Mouse (Mus musculus): ENCODE data around the gene Cdc42bpg. TPM values are rescaled to one million over a fixed set of nuclear protein-coding genes. Genes with fewer than 3 reads are reported as not detected.

Cdc42bpg gene
- total and polyA plus RNA-seq, 2 experiments: 3.1 to 7.3 TPM

GRCm38 (mm10) chr19:6346661-6347060, 40.4 kb downstream of the Cdc42bpg start:
- no peaks in the 10 kb centered on the region for H3K27me3 ChIP-seq (ENCODE audit: control insufficient read depth, insufficient read depth, low read length)
- no peak overlapping the region for H3K9ac ChIP-seq (ENCODE audit: low read depth, low read length)
- H3K27ac ChIP-seq (replicated peaks; ENCODE audit: insufficient read depth, low read depth, low read length): no peak overlapping the region
- DNase-seq (ENCODE audit: extremely low read depth, low read depth, low spot score): no peak
- TF ChIP-seq POLR2A (IDR thresholded peaks at IDR 0.05; ENCODE audit: extremely low read depth, insufficient read depth, low read length) (no peak), CTCF (IDR thresholded peaks at IDR 0.05; ENCODE audit: low read depth, low read length) (no peak)
- no peaks in the 10 kb centered on the region for H3K79me2 ChIP-seq (ENCODE audit: control insufficient read depth, insufficient read depth, low read length)
- 79% methylated on average over 10 of the region's 10 CpGs for WGBS
- H3K36me3 ChIP-seq (ENCODE audit: control insufficient read depth, insufficient read depth, low read length): no peaks in the 10 kb centered on the region
- no peak overlapping the region for H3K4me3 ChIP-seq (ENCODE audit: insufficient read depth, low read depth, low read length)
- peaks cover 1% of the 10 kb centered on the region; the same call in 1 of the 2 replicates for H3K4me1 ChIP-seq (ENCODE audit: control insufficient read depth, insufficient read depth, low read length)

- DNase-seq (ENCODE audit: extremely low read depth, low read depth, low spot score): no peak
- H3K4me1 ChIP-seq (ENCODE audit: control insufficient read depth, insufficient read depth, low read length): no peaks in the 10 kb centered on the region
- no peak overlapping the region for H3K9ac ChIP-seq (ENCODE audit: low read depth, low read length)
Observed at GRCm38 (mm10) chr19:6347615-6348014, 41.4 kb downstream of the Cdc42bpg start.

GRCm38 (mm10) chr19:6348717-6349116, 42.5 kb downstream of the Cdc42bpg start:
- H3K36me3 ChIP-seq (ENCODE audit: control insufficient read depth, insufficient read depth, low read length): no peaks in the 10 kb centered on the region
- no peak for TF ChIP-seq POLR2A (IDR thresholded peaks at IDR 0.05; ENCODE audit: extremely low read depth, insufficient read depth, low read length)
- no peak for TF ChIP-seq CTCF (IDR thresholded peaks at IDR 0.05; ENCODE audit: low read depth, low read length)
- no peak overlapping the region for H3K9ac ChIP-seq (ENCODE audit: low read depth, low read length)
- H3K27me3 ChIP-seq (ENCODE audit: control insufficient read depth, insufficient read depth, low read length): no peaks in the 10 kb centered on the region
- H3K27ac ChIP-seq (replicated peaks; ENCODE audit: insufficient read depth, low read depth, low read length): 0 out of 2 replicates have a peak overlapping the region, but pooled peaks have one; percentile 2
- no peaks in the 10 kb centered on the region for H3K79me2 ChIP-seq (ENCODE audit: control insufficient read depth, insufficient read depth, low read length)
- DNase-seq (ENCODE audit: extremely low read depth, low read depth, low spot score): no peak
- WGBS: 80% methylated on average over 9 of the region's 9 CpGs
- H3K4me1 ChIP-seq (ENCODE audit: control insufficient read depth, insufficient read depth, low read length): no peaks in the 10 kb centered on the region
- H3K4me3 ChIP-seq (ENCODE audit: insufficient read depth, low read depth, low read length): no peak overlapping the region

More at GRCm38 (mm10) chr19:6347615-6348014, 41.4 kb downstream of the Cdc42bpg start:
- no peak overlapping the region for H3K27ac ChIP-seq (replicated peaks; ENCODE audit: insufficient read depth, low read depth, low read length)
- H3K4me3 ChIP-seq (ENCODE audit: insufficient read depth, low read depth, low read length): no peak overlapping the region
- H3K36me3 ChIP-seq (ENCODE audit: control insufficient read depth, insufficient read depth, low read length): no peaks in the 10 kb centered on the region
- no peak for TF ChIP-seq CTCF (IDR thresholded peaks at IDR 0.05; ENCODE audit: low read depth, low read length)
- TF ChIP-seq POLR2A (IDR thresholded peaks at IDR 0.05; ENCODE audit: extremely low read depth, insufficient read depth, low read length): no peak
- no peaks in the 10 kb centered on the region for H3K79me2 ChIP-seq (ENCODE audit: control insufficient read depth, insufficient read depth, low read length)
- no peaks in the 10 kb centered on the region for H3K27me3 ChIP-seq (ENCODE audit: control insufficient read depth, insufficient read depth, low read length)
- WGBS: 98% methylated on average over 4 of the region's 4 CpGs

GRCm38 (mm10) chr19:6349215-6349983, 43.1 kb downstream of the Cdc42bpg start:
- WGBS: 55% methylated on average over 14 of the region's 14 CpGs
- 0 out of 2 replicates have a peak overlapping the region, but pooled peaks have one; percentile 2 for H3K27ac ChIP-seq (replicated peaks; ENCODE audit: insufficient read depth, low read depth, low read length)
- H3K79me2 ChIP-seq (ENCODE audit: control insufficient read depth, insufficient read depth, low read length): no peaks in the 10 kb centered on the region
- no peak for TF ChIP-seq CTCF (IDR thresholded peaks at IDR 0.05; ENCODE audit: low read depth, low read length)
- TF ChIP-seq POLR2A (IDR thresholded peaks at IDR 0.05; ENCODE audit: extremely low read depth, insufficient read depth, low read length): no peak
- H3K4me3 ChIP-seq (ENCODE audit: insufficient read depth, low read depth, low read length): no peak overlapping the region
- H3K4me1 ChIP-seq (ENCODE audit: control insufficient read depth, insufficient read depth, low read length): no peaks in the 10 kb centered on the region
- no peaks in the 10 kb centered on the region for H3K27me3 ChIP-seq (ENCODE audit: control insufficient read depth, insufficient read depth, low read length)
- no peak for DNase-seq (ENCODE audit: extremely low read depth, low read depth, low spot score)
- H3K36me3 ChIP-seq (ENCODE audit: control insufficient read depth, insufficient read depth, low read length): no peaks in the 10 kb centered on the region
- H3K9ac ChIP-seq (ENCODE audit: low read depth, low read length): no peak overlapping the region

GRCm38 (mm10) chr19:6351431-6352106, 45.3 kb downstream of the Cdc42bpg start:
- WGBS: 80% methylated on average over 14 of the region's 14 CpGs
- no peaks in the 10 kb centered on the region for H3K79me2 ChIP-seq (ENCODE audit: control insufficient read depth, insufficient read depth, low read length)
- TF ChIP-seq CTCF (IDR thresholded peaks at IDR 0.05; ENCODE audit: low read depth, low read length) (no peak), POLR2A (IDR thresholded peaks at IDR 0.05; ENCODE audit: extremely low read depth, insufficient read depth, low read length) (no peak)

More at GRCm38 (mm10) chr19:6351431-6352106, 45.3 kb downstream of the Cdc42bpg start:
- Histone ChIP-seq H3K4me3 (ENCODE audit: insufficient read depth, low read depth, low read length) (no peak overlapping the region), H3K9ac (ENCODE audit: low read depth, low read length) (no peak overlapping the region), H3K27me3 (ENCODE audit: control insufficient read depth, insufficient read depth, low read length) (no peaks in the 10 kb centered on the region), H3K27ac (replicated peaks; ENCODE audit: insufficient read depth, low read depth, low read length) (no peak overlapping the region), H3K36me3 (ENCODE audit: control insufficient read depth, insufficient read depth, low read length) (no peaks in the 10 kb centered on the region), H3K4me1 (ENCODE audit: control insufficient read depth, insufficient read depth, low read length) (no peaks in the 10 kb centered on the region)
- no peak for DNase-seq (ENCODE audit: extremely low read depth, low read depth, low spot score)
